Mouse (Mus musculus) Patski (cell line): ENCODE results near the gene Dop1b. TPM values are rescaled to one million over a fixed set of nuclear protein-coding genes. Genes with fewer than 3 reads are reported as not detected.

ENCODE experiments used
- ATAC-seq: fragments of 100-300 bp; one replicate; pipeline ENCODE4 v1.8.0; 2021
- CTCF ChIA-PET: fragments of 350-600 bp; sonication (Branson Sonifier 250); formaldehyde crosslinking; loops from one replicate; lab custom pipeline; 2022; ENCODE audit warnings: inconsistent platforms; lab: Charles Lee
- POLR2A ChIA-PET: fragments of 350-600 bp; sonication (Branson Sonifier 250); formaldehyde crosslinking; loops from one replicate; lab custom pipeline; 2022; ENCODE audit warnings: antibody characterized with exemption, inconsistent platforms; lab: Charles Lee
- DNase-seq: peaks from one replicate; pipeline ENCODE4 v3.0.0-alpha.2; 2011; ENCODE audit warnings: low read depth, low spot score
- H3K27me3 ChIP-seq: fragments of 371-371 bp; one replicate; pipeline ENCODE4 v1.5.1; 2021
- CTCF ChIP-seq: fragments of 100-300 bp; IDR thresholded peaks from one replicate; pipeline ENCODE4 v1.5.1; 2021
- in situ Hi-C: fragments of 300-500 bp; cut with MboI; formaldehyde crosslinking; loops from 3 replicates; pipeline ENCODE4 v1.11.1; 2018; ENCODE audit warnings: low pct_unique_long_range_greater_than_20kb, mixed read lengths
- polyA plus RNA-seq: library from polyadenylated mRNA; unstranded; gene quantifications from one replicate; pipeline ENCODE4 v1.2.3, GENCODE M21; 2021

The Dop1b gene
- polyA plus RNA-seq, 1 experiment from 2014 or later: 12.6 TPM

- H3K27me3 ChIP-seq: no peaks in the 10 kb centered on the region
- POLR2A ChIA-PET: no interaction called here
- no peak for TF ChIP-seq CTCF
- CTCF ChIA-PET: no interaction called here
- ATAC-seq: no peak
- DNase-seq: no peak
- in situ Hi-C loops: no loop called here
Measured at GRCm38 (mm10) chr16:93839049-93839448, 127.3 kb downstream of the Dop1b start.

GRCm38 (mm10) chr16:93850527-93850926 is 138.8 kb downstream of the Dop1b start:
- ChIA-PET CTCF (interaction anchor here (1.0 to 1.6 kb wide), 2 partner anchors 10 to 12 kb away, joined by 3 to 5 read pairs; no protein-coding TSS in a partner anchor), POLR2A (no interaction called here)
- no peak for ATAC-seq
- no peak for TF ChIP-seq CTCF
- H3K27me3 ChIP-seq: no peaks in the 10 kb centered on the region
- in situ Hi-C loops: no loop called here
- no peak for DNase-seq

- ATAC-seq (no peak), DNase-seq (no peak)
- ChIA-PET POLR2A (no interaction called here), CTCF (no interaction called here)
- TF ChIP-seq CTCF: no peak
- H3K27me3 ChIP-seq: no peaks in the 10 kb centered on the region
- in situ Hi-C loops: no loop called here
Measured at GRCm38 (mm10) chr16:93859967-93860366, 148.3 kb downstream of the Dop1b start.

Other genes with a start within 250 kb of the Dop1b start
- 18.5 TPM for gene Setd4, start 107.8 kb upstream of the Dop1b start, polyA plus RNA-seq
- 137 TPM for gene Cbr1, start 106.1 kb upstream of the Dop1b start, polyA plus RNA-seq
- 4.3 TPM for gene Gm5678, start 83.8 kb upstream of the Dop1b start, polyA plus RNA-seq
- gene Cbr3, start 28.7 kb upstream of the Dop1b start, polyA plus RNA-seq: 16.6 TPM
- gene Morc3, start 120.2 kb downstream of the Dop1b start, polyA plus RNA-seq: 31.2 TPM
- 32.1 TPM for gene Chaf1b, start 172.0 kb downstream of the Dop1b start, polyA plus RNA-seq